Mouse (Mus musculus) ovary, adult 10 weeks (tissue): ENCODE results near the gene Gzmf. TPM values are rescaled to one million over a fixed set of nuclear protein-coding genes. Genes with fewer than 3 reads are reported as not detected.

Experiments
- polyA plus RNA-seq: library from polyadenylated mRNA; stranded (reverse); fragments of 350-450 nt; fragmentation: Illumina TruSeq; extraction: RNeasy Lipid Tissue Mini Kit (QIAGEN cat#74804); gene quantifications from one replicate; pipeline ENCODE4 v1.2.3, GENCODE M21; 2014

The Gzmf gene
- not detected for polyA plus RNA-seq

DNA sequence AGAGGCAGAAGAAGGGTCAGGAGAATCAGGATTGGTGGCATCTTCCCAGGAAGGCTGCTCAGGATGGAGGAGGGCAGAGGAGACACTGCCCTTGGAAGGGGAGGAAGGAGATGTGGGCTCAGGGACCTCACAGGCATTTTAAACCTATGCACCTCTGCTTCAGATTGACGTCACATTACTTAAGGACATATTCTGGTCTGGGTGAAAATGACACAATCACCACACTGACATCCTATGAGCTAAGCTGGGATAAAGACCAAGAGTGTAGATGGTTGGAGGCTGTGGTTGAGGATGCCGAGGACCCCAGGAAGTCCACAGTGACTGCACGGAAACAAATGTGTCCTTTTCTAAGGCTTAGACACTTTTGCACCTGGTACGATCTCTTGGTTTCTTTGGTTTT, at the start of gene Gzmf:
Gene Gzmf (minus strand): TSS at position 101 of the 400 bp plus-strand sequence.

DNA sequence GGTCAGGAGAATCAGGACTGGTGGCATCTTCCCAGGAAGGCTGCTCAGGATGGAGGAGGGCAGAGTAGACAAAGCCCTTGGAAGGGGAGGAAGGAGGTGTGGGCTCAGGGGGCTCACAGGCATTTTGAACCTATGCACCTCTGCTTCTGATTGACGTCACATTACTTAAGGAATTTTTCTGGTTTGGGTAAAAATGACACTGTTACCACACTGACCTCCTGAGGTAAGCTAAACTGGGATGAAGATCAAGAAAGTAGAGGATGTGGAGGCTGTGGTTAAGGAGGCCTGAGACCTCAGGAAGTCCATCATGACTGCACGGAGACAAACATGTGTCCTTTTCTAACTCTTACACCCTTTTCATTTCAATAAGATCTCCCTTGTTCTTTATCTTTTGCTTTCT, 23.3 kb upstream of the Gzmf start, which contains the start of gene Gzmc:
Gene Gzmc (minus strand): TSS at position 101 of the 400 bp plus-strand sequence.

DNA sequence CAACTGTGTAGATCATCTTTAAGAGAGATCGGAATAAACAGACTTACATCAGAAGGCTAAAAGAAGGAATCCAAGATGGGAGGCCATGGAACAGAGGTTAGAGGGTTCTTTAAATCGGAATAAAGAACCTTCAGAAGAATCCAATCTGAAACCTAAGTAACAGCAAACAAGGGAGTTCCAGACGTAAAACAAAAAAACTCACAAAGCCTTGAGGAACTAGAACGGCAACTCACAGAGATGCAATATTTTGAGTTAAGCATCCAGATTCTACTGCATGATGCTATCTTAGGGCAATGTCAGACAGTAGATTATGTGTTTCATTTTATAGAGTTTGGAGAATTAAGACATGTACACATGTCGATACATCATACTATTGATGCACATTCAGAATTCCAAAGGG, 36.7 kb downstream of the Gzmf start, which contains the start of gene Gzmn:
Gene Gzmn (minus strand): TSS at position 101 of the 400 bp plus-strand sequence.

DNA sequence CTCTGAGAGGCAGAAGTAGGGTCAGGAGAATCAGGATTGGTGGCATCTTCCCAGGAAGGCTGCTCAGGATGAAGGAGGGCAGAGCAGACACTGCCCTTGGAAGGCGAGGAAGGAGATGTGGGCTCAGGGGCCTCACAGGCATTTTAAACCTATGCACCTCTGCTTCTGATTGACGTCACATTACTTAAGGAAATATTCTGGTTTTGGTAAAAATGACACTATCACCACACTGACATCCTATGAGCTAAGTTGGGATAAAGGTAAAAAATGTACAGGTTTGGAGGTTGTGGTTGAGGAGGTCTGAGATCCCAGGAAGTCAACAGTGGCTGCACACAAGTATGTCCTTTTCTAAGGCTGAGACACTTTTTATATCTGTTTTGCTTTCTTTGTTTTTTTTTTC, 51.7 kb downstream of the Gzmf start, which contains the start of gene Gzmg:
Gene Gzmg (minus strand): TSS at position 101 of the 400 bp plus-strand sequence.

Other genes starting within 250 kb of the Gzmf start
- not detected for gene Mcpt1, start 193.4 kb downstream of the Gzmf start, polyA plus RNA-seq
- not detected for gene Mcpt9, start 180.9 kb downstream of the Gzmf start, polyA plus RNA-seq
- gene Mcpt2, start 169.4 kb downstream of the Gzmf start, polyA plus RNA-seq = not detected
- 5.9 TPM for gene Mcpt4, start 149.1 kb downstream of the Gzmf start, polyA plus RNA-seq
- gene Mcpt8, start 126.1 kb downstream of the Gzmf start, polyA plus RNA-seq = not detected
- gene Ctsg, start 108.8 kb downstream of the Gzmf start, polyA plus RNA-seq = not detected
- gene Gzme, start 90.8 kb downstream of the Gzmf start, polyA plus RNA-seq = not detected
- not detected for gene Gzmd, start 78.8 kb downstream of the Gzmf start, polyA plus RNA-seq
- not detected for gene Gzmg, start 51.8 kb downstream of the Gzmf start, polyA plus RNA-seq
- gene Gzmn, start 36.8 kb downstream of the Gzmf start, polyA plus RNA-seq = not detected
- gene Gzmc, start 23.2 kb upstream of the Gzmf start, polyA plus RNA-seq = not detected
- gene Gzmb, start 50.8 kb upstream of the Gzmf start, polyA plus RNA-seq = 0.31 TPM
- gene Atp12a, start 153.7 kb upstream of the Gzmf start, polyA plus RNA-seq = 0.23 TPM
- 14.3 TPM for gene Rnf17, start 191.2 kb upstream of the Gzmf start, polyA plus RNA-seq